Mouse (Mus musculus): ENCODE data around the gene Hnrnpa0. TPM values are rescaled to one million over a fixed set of nuclear protein-coding genes. Genes with fewer than 3 reads are reported as not detected.

Hnrnpa0 gene
- 20.9 and 25.3 TPM in 2 replicates for polyA plus RNA-seq (2015; fragmentation: Nextera tagmentation; extraction: Ambion mirVana)

DNA sequence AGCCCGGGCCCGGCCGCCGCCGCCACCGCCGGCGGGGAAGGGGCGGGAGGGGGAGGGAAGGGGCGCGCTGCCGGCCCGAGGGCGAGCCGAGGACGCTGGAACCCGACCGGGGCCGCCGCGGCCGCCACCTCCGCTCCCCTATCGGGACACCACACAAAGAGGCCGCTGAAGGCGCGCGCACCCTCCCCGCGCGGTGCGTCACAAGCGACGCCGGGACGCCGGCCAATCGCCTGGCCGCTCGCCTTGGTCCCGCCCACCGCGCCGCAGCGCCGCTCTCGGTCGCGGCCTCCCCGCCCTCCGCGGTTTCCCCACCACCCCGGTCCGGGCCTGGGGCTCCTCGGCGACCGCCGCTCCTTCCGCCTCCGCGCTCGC lies at the start of gene Hnrnpa0:
Gene Hnrnpa0 (minus strand): TSS at position 161 of the 372 bp plus-strand sequence.

DNA sequence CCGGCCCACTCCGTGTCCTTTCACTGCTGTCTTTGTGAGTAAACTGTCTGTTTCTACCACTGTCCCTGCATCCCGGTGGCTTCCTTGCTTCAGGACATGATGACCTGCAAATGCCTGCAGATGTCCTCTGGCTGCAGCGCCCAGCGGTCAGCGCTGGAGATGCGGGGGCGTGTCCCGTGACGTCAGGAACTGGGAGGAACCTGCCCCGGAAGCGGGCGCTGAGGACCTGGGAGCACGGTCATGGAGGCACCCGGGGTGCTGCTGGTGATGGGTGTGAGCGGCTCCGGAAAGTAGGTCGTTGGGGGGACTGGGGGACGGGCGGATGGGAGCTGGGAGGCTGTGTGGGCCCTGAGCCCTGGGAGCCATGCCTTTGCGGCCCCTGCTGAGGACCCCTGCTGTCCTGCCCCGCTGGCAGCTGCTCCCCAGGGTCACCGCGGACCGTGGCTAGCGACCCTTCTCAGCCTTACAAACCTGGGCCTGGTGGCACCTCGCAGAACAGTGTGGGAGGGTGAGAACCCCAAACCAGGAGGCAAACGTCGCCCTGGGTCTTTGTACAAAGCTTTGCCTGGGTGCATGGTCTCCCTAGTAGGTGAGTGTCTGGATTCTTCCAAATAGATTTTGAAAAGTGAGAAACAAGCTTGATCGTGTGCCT lies 29.2 kb upstream of the Hnrnpa0 start, which contains the start of gene Idnk:
Gene Idnk (plus strand): TSS at position 203 of the 652 bp plus-strand sequence.

DNA sequence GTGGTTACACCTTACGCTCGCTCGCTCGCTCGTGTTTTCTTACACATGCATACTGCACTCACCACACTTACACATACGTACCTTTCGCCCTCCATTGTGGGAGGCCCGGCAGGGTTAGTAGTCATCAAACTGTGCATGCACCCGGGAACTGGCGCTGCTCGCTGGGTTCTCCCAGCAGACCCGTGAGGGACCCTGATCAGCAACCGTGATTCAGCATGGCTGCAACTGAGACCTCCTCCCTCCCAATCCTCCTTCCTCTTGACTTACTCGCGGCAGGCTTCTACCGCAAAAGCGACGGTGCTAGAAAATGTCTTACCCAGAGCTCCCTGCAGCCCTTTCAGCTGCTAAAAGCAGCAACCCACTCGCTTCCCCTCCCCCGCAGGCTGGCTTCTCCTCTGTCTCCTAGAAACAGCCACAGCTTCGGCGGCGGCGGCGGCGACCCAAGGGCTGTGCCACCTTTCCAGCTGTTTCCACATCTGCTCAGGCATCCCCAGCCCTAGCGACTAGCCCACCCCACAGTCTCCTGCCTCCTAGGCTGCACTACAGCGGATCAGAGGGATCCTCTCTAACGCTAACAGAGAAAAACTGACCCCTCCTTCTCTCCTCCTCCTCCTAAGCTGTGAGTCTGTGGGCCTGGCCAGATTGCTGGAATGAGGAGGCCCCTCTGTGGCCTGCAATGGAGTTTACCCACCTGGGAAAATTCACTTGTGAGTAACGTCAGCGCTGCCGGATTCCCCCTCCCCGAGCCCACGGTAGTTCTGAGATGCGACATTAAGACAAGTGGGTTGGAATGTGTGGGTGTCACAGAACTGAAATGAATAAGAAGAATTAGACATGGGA lies 15.1 kb downstream of the Hnrnpa0 start, which contains the start of gene Klhl3:
Gene Klhl3 (minus strand): TSS at position 532 of the 840 bp plus-strand sequence.

Other genes with a start within 250 kb of the Hnrnpa0 start
- gene Spock1, start 220.2 kb downstream of the Hnrnpa0 start, polyA plus RNA-seq (2015; fragmentation: Nextera tagmentation; extraction: Ambion mirVana), result 0.16 and 0.23 TPM in 2 replicates
- gene Klhl3, start 15.0 kb downstream of the Hnrnpa0 start, polyA plus RNA-seq (2015; fragmentation: Nextera tagmentation; extraction: Ambion mirVana), result 0.82 and 0.91 TPM in 2 replicates
- 22.3 and 23.1 TPM in 2 replicates for gene Idnk, start 29.1 kb upstream of the Hnrnpa0 start, polyA plus RNA-seq (2015; fragmentation: Nextera tagmentation; extraction: Ambion mirVana)
- gene Ubqln1, start 87.1 kb upstream of the Hnrnpa0 start, polyA plus RNA-seq (2015; fragmentation: Nextera tagmentation; extraction: Ambion mirVana), result 51.5 and 60.2 TPM in 2 replicates
- 14.9 and 18.9 TPM in 2 replicates for gene Gkap1, start 147.1 kb upstream of the Hnrnpa0 start, polyA plus RNA-seq (2015; fragmentation: Nextera tagmentation; extraction: Ambion mirVana)
- gene Kif27, start 230.6 kb upstream of the Hnrnpa0 start, polyA plus RNA-seq (2015; fragmentation: Nextera tagmentation; extraction: Ambion mirVana), result 0.20 and 0.22 TPM in 2 replicates

All from urinary bladder, postnatal 0 days (tissue).